Mouse (Mus musculus): ENCODE results near the gene Ttc7.

- TF ChIP-seq CTCF (IDR thresholded peaks at IDR 0.05; ENCODE audit: low read depth) = no peak
- no peak for TF ChIP-seq EP300 (IDR thresholded peaks at IDR 0.05; ENCODE audit: low read depth)
Observed at GRCm38 (mm10) chr17:87427511-87427910, 144.8 kb downstream of the Ttc7 start, which contains the start of gene Stpg4.

Data from heart, postnatal 0 days (tissue).